Mouse (Mus musculus) hindbrain, postnatal 0 days (tissue): ENCODE measurements around the gene Rab24. TPM values are rescaled to one million over a fixed set of nuclear protein-coding genes. Genes with fewer than 3 reads are reported as not detected.
A peak's percentile ranks its signal among the peaks of the same experiment; 100 is the strongest.

Source experiments
- ATAC-seq: fragments of 200-750 bp; cut with Nextera tagmentation; 2 replicates; pipeline ENCODE4 v1.8.0; 2017; ENCODE audit warnings: mild to moderate bottlenecking, moderate TSS enrichment, moderate library complexity
- DNase-seq: peaks from one replicate; pipeline ENCODE4 v3.0.0-alpha.2; 2015; ENCODE audit warnings: low spot score
- H3K27ac ChIP-seq: fragments of 300-500 bp; sonication (generic); 2 replicates; pipeline ENCODE4 v1.5.1; 2014; ENCODE audit warnings: mild to moderate bottlenecking
- H3K27me3 ChIP-seq: fragments of 300-500 bp; sonication (generic); 2 replicates; pipeline ENCODE4 v1.6.1; 2014; ENCODE audit warnings: low read length, mixed read lengths; ENCODE audit not compliant: insufficient read depth
- H3K36me3 ChIP-seq: fragments of 300-500 bp; sonication (generic); 2 replicates; pipeline ENCODE4 v1.6.1; 2014; ENCODE audit warnings: low read length, mixed read lengths; ENCODE audit not compliant: insufficient read depth
- H3K4me1 ChIP-seq: fragments of 300-500 bp; sonication (generic); 2 replicates; pipeline ENCODE4 v1.6.1; 2014; ENCODE audit warnings: antibody characterized with exemption, low read length, mixed read lengths; ENCODE audit not compliant: insufficient read depth
- H3K4me2 ChIP-seq: fragments of 300-500 bp; sonication (generic); 2 replicates; pipeline ENCODE4 v1.6.1; 2014; ENCODE audit warnings: low read depth, mild to moderate bottlenecking, low read length, moderate library complexity, mixed read lengths
- H3K4me3 ChIP-seq: fragments of 300-500 bp; sonication (generic); 2 replicates; pipeline ENCODE4 v1.5.1; 2014; ENCODE audit warnings: low read length
- H3K9ac ChIP-seq: fragments of 300-500 bp; sonication (generic); replicated peaks from 2 replicates; pipeline ENCODE4 v1.6.1; 2014; ENCODE audit warnings: mild to moderate bottlenecking, low read length, moderate library complexity, mixed read lengths
- H3K9me3 ChIP-seq: fragments of 300-500 bp; sonication (generic); 2 replicates; pipeline ENCODE4 v1.6.1; 2016; ENCODE audit warnings: low read length, mixed read lengths
- CTCF ChIP-seq: IDR thresholded peaks from 2 replicates; pipeline ENCODE4 v1.5.1; 2016; ENCODE audit warnings: antibody characterized with exemption, control low read depth, low read depth
- WGBS: fragments of 180-500 bp; shearing (Covaris S2); extraction: QIAGEN DNeasy Blood & Tissue Kit; methylation state at CpG from one replicate; pipeline ENCODE4 v1.1.7; 2014; 5-methylcytosine and 5-hydroxymethylcytosine counted together
- polyA plus RNA-seq: library from polyadenylated mRNA; unstranded; fragments of >200 nt; fragmentation: Nextera tagmentation; extraction: Ambion mirVana; gene quantifications from 2 replicates; pipeline ENCODE4 v1.2.1, GENCODE M21; 2015
- total RNA-seq: library from RNA; depleted of rRNA; stranded (reverse); fragments of >200 nt; gene quantifications from 2 replicates; pipeline ENCODE4 v1.2.3, GENCODE M21; 2014

Gene Rab24
- total and polyA plus RNA-seq, 2 experiments from 2014 or later = 65.3 to 84.7 TPM

DNA sequence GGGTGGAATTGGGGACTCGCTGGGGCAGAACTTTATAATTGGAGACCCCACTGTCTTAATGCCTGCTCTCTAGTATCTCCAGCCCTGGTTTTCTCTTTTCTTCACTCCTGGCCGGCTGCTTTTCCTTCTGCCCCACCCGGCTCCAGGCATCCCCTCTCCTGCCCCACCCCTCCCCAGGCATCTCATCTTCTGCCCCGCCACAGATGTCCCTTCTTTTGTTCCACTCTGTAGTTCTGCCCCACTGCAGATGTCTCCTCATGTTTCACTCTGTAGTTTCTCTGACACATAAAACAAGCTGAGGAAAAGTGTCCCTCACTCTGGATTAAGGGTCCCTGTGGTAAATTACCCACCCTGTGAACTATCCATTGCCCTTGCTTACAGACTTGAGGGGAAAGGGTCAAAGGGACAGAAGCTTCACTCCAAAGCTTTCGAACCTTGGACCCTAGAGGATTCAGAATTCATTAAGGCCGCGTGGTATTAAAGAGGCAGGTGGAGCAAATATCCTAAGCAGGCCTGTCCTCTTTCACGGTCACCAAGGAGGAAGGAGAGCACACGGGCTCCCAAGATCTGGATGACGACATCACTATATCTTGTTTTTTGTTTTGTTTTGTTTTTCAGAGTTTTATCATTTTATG is 15.7 kb upstream of the Rab24 start:
- 62% methylated on average over 10 of the region's 10 CpGs for WGBS
- H3K9ac ChIP-seq = no peak overlapping the region
- H3K4me3 ChIP-seq = no peak overlapping the region
- DNase-seq (no peak), ATAC-seq (no peak)
- H3K4me1 ChIP-seq = no peaks in the 10 kb centered on the region
- H3K4me2 ChIP-seq = no peak overlapping the region
- no peaks in the 10 kb centered on the region for H3K27me3 ChIP-seq
- H3K36me3 ChIP-seq = no peaks in the 10 kb centered on the region
- H3K27ac ChIP-seq = no peak overlapping the region
- no peak for TF ChIP-seq CTCF
- H3K9me3 ChIP-seq = no peaks in the 10 kb centered on the region

DNA sequence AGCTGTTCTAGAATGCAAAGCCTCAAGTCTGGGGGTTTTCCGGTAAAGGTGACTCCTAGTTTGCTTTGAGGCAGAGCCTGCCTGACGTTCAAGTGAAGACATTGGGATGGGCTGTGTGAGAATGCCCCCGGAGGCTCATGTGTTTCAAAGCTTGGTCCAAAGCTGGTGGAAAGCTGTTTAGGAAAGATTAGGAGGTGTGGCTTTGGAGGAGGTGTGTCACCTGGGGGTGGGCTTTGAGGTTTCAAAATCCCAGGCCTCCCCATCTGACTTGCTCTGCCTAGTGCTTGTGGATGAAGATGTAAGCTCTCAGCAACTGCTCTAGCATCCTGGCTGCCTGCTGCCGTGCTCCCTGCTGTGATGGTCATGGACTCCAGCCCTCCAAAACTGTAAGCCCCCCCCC is 14.0 kb upstream of the Rab24 start:
- H3K4me3 ChIP-seq = no peak overlapping the region
- no peak for TF ChIP-seq CTCF
- H3K36me3 ChIP-seq = no peaks in the 10 kb centered on the region
- no peaks in the 10 kb centered on the region for H3K27me3 ChIP-seq
- no peak overlapping the region for H3K4me2 ChIP-seq
- H3K9me3 ChIP-seq = no peaks in the 10 kb centered on the region
- no peak overlapping the region for H3K27ac ChIP-seq
- DNase-seq (no peak), ATAC-seq (no peak)
- WGBS = 88% methylated on average over 4 of the region's 4 CpGs
- H3K4me1 ChIP-seq = no peaks in the 10 kb centered on the region
- H3K9ac ChIP-seq = no peak overlapping the region

GRCm38 (mm10) chr13:55332331-55332730 is 10.6 kb upstream of the Rab24 start:
- H3K4me3 ChIP-seq = no peak overlapping the region
- no peak overlapping the region for H3K9ac ChIP-seq
- no peak for TF ChIP-seq CTCF
- no peak overlapping the region for H3K4me2 ChIP-seq
- DNase-seq (no peak), ATAC-seq (no peak)
- no peaks in the 10 kb centered on the region for H3K9me3 ChIP-seq
- 91% methylated on average over 3 of the region's 3 CpGs for WGBS
- no peak overlapping the region for H3K27ac ChIP-seq
- peaks cover 11% of the 10 kb centered on the region for H3K4me1 ChIP-seq
- H3K36me3 ChIP-seq = no peaks in the 10 kb centered on the region
- no peaks in the 10 kb centered on the region for H3K27me3 ChIP-seq

DNA sequence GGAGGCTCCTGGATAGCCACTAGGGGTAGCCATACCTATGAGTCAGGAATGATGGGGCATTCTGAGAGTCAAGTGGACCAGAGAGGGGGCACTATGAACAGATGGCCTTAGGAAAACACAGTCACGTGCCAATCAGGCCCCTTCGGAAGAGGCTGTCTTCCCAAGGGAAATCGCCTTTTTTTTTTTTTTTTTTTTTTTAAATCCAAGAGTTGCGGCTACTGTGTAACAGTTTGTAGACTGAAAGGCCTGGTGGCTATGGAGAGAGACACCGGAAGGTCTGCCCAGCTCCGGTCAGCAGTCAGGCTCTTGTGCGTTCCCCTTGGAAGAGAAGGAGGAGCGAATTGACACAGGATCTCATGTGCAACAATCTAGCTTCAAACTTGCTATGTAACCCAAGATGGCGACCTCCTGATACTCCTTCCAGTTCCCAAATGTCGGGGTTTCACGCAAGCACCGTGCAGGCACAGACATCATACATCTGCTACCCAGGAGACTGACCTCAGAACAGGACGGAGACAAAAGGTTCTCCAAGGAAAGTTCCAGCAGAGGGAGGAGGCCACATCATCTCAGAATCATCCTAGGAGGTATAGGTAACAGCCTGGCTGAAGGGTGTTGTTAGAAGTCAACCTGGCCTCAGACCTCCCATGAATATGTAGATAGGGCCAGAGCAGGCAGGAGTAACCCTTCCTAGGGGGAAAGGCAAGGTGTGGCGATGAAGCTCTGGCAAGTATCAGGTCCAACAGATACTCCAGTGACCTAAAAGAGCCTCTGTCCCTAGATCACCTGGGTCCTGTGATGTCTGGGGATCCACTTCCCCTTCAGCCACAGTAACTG is 9.0 kb upstream of the Rab24 start:
- peak overlapping the region; percentile 71 for H3K4me2 ChIP-seq
- H3K27me3 ChIP-seq = no peaks in the 10 kb centered on the region
- ATAC-seq (no peak; the same call in 1 of the 2 replicates), DNase-seq (no peak)
- peaks cover 14% of the 10 kb centered on the region for H3K4me1 ChIP-seq
- peak; percentile 72 for TF ChIP-seq CTCF
- H3K36me3 ChIP-seq = peaks cover 5% of the 10 kb centered on the region
- peak overlapping the region; percentile 78; the same call in 1 of the 2 replicates for H3K27ac ChIP-seq
- peak overlapping the region; percentile 42 for H3K9ac ChIP-seq
- peak overlapping the region; percentile 62 for H3K4me3 ChIP-seq
- H3K9me3 ChIP-seq = no peaks in the 10 kb centered on the region
- WGBS = 51% methylated on average over 14 of the region's 14 CpGs

GRCm38 (mm10) chr13:55329683-55330566 is 8.2 kb upstream of the Rab24 start, which contains the start of gene Mxd3:
Gene Mxd3, minus strand, starts transcription at chr13:55329823.
- DNase-seq = peak; percentile 94
- H3K4me2 ChIP-seq = peak within 1 kb of the TSS; percentile 71
- no peaks in the 10 kb centered on the region for H3K27me3 ChIP-seq
- no peak for TF ChIP-seq CTCF
- peak within 1 kb of the TSS; percentile 62 for H3K4me3 ChIP-seq
- H3K9me3 ChIP-seq = no peaks in the 10 kb centered on the region
- peak; percentile 81 for ATAC-seq
- peaks cover 12% of the 10 kb centered on the region for H3K36me3 ChIP-seq
- H3K9ac ChIP-seq = peak within 1 kb of the TSS; percentile 42
- WGBS = under 1% methylated on average over 74 of the region's 82 CpGs
- peak within 1 kb of the TSS; percentile 78 for H3K27ac ChIP-seq
- H3K4me1 ChIP-seq = peaks cover 14% of the 10 kb centered on the region

GRCm38 (mm10) chr13:55329109-55329682 is 7.5 kb upstream of the Rab24 start:
- H3K36me3 ChIP-seq = peaks cover 12% of the 10 kb centered on the region
- peak; percentile 13 for ATAC-seq
- TF ChIP-seq CTCF = no peak
- peak overlapping the region; percentile 78; the same call in 1 of the 2 replicates for H3K27ac ChIP-seq
- peak; percentile 74 for DNase-seq
- no peaks in the 10 kb centered on the region for H3K9me3 ChIP-seq
- H3K4me1 ChIP-seq = peaks cover 14% of the 10 kb centered on the region
- H3K27me3 ChIP-seq = no peaks in the 10 kb centered on the region
- H3K4me3 ChIP-seq = peak overlapping the region; percentile 62
- H3K4me2 ChIP-seq = peak overlapping the region; percentile 71
- under 1% methylated on average over 29 of the region's 29 CpGs for WGBS
- H3K9ac ChIP-seq = peak overlapping the region; percentile 42
